9 mouse cellular contexts compared by ENCODE assay signal in genomic region chr4:118272258-118272657, GRCm38 (mm10). TPM values are rescaled to one million over a fixed set of nuclear protein-coding genes. Genes with fewer than 3 reads are reported as not detected.
DNase-seq lines count a peak whose midpoint lies in the region; ATAC-seq lines count a peak whose summit lies in the region.
"Had no signal": no experiment of that assay in that cellular context is flagged by ENCODE, and none has a peak within 500 bp of the region (broad histone marks: within the 10 kb centered on the region; RNA-seq: fewer than 3 reads in every experiment).

No protein-coding gene starts in this region.

- H3K27me3 ChIP-seq in heart, embryonic 15.5 days = no peaks in the 10 kb centered on the region
- no peaks in the 10 kb centered on the region for H3K27me3 ChIP-seq in midbrain, embryonic 15.5 days (replicated peaks)

- WGBS in heart, embryonic 15.5 days = 59% methylated on average over 5 of the region's 5 CpGs
- WGBS in large intestine, adult 2 months = 38% methylated on average over 5 of the region's 5 CpGs
- 31% methylated on average over 5 of the region's 5 CpGs for WGBS in midbrain, embryonic 15.5 days

- no peak overlapping the region for H3K4me2 ChIP-seq in heart, embryonic 15.5 days
- H3K4me2 ChIP-seq in midbrain, embryonic 15.5 days = no peak overlapping the region

- no peak overlapping the region for H3K4me3 ChIP-seq in heart, embryonic 15.5 days
- H3K4me3 ChIP-seq in midbrain, embryonic 15.5 days = no peak overlapping the region

- no peaks in the 10 kb centered on the region for H3K9me3 ChIP-seq in heart, embryonic 15.5 days (replicated peaks)
- H3K9me3 ChIP-seq in midbrain, embryonic 15.5 days = no peaks in the 10 kb centered on the region

- peak overlapping the region; percentile 43; the same call in 1 of the 2 replicates for H3K27ac ChIP-seq in heart, embryonic 15.5 days
- H3K27ac ChIP-seq in midbrain, embryonic 15.5 days = no peak overlapping the region
- H3K27ac ChIP-seq: macrophage had no signal

- H3K36me3 ChIP-seq in heart, embryonic 15.5 days = peaks cover 14% of the 10 kb centered on the region; the same call in 1 of the 2 replicates
- H3K36me3 ChIP-seq in midbrain, embryonic 15.5 days (replicated peaks) = peaks cover 7% of the 10 kb centered on the region; the same call in 1 of the 2 replicates

- no peak overlapping the region for H3K9ac ChIP-seq in heart, embryonic 15.5 days
- H3K9ac ChIP-seq in midbrain, embryonic 15.5 days = no peak overlapping the region

- peaks cover 77% of the 10 kb centered on the region for H3K4me1 ChIP-seq in heart, embryonic 15.5 days (replicated peaks)
- H3K4me1 ChIP-seq in midbrain, embryonic 15.5 days = peaks cover 54% of the 10 kb centered on the region

- peak; percentile 80 for DNase-seq in adrenal gland, postnatal 10 days
- no peak for DNase-seq in adrenal gland, adult 8-10 months
- peak; percentile 86 for DNase-seq in R1 (ENCODE audit: low read depth, low spot score)
- DNase-seq in large intestine, adult 2 months (ENCODE audit: low read depth, low spot score) = peak; percentile 86
- DNase-seq in testis, postnatal 14 days (ENCODE audit: low spot score) = peak; percentile 73
- DNase-seq in frontal cortex, postnatal 14 days (ENCODE audit: low spot score in 2 of 2) = no peak

- no peak for ATAC-seq in heart, embryonic 15.5 days (replicated peaks; ENCODE audit: insufficient number of reproducible peaks, insufficient read depth, low FRiP score, low read depth)
- ATAC-seq in midbrain, embryonic 15.5 days (replicated peaks) = no peak

RNA-seq across cellular contexts. Expression of gene Ptprf, which starts 18.9 kb away (rescaled TPM):
- 10 to 100 TPM; 66.0 to 69.3 TPM for total RNA-seq in adrenal gland, postnatal 10 days (2021)
- 10 to 100 TPM; 49.6 to 81.8 (median 63.1) TPM for total RNA-seq in adrenal gland, adult 8-10 months (2022)
- 16.7 and 32.2 TPM in 2 replicates for polyA plus RNA-seq in heart, embryonic 15.5 days (2015; fragmentation: Nextera tagmentation; extraction: Ambion mirVana)
- 86.5 and 143 TPM in 2 replicates for polyA plus RNA-seq in large intestine, adult 2 months (2012; rRNA removed)
- polyA plus RNA-seq in midbrain, embryonic 15.5 days (2015; fragmentation: Nextera tagmentation; extraction: Ambion mirVana) = 93.9 and 94.2 TPM in 2 replicates

Comparison
In these comparisons a context has a peak if more than half of its experiments do, and no peak if none do; other contexts are left out.
1. DNase-seq: peak in adrenal gland, postnatal 10 days (single experiment), R1 (single experiment), large intestine, adult 2 months (single experiment) and testis, postnatal 14 days (single experiment); none in adrenal gland, adult 8-10 months (single experiment) and frontal cortex, postnatal 14 days (0 of 2).